Mouse (Mus musculus) ES-Bruce4 (cell line): ENCODE measurements around the gene Ptpn6. TPM values are rescaled to one million over a fixed set of nuclear protein-coding genes. Genes with fewer than 3 reads are reported as not detected.

ENCODE experiments used
- H3K27ac ChIP-seq: 2 replicates; pipeline ENCODE4 v1.5.1; 2012; ENCODE audit warnings: low read length, inconsistent platforms; ENCODE audit not compliant: insufficient read depth
- H3K27me3 ChIP-seq: 2 replicates; pipeline ENCODE4 v1.6.1; 2012; ENCODE audit warnings: mild to moderate bottlenecking, low read length, inconsistent platforms; ENCODE audit not compliant: control insufficient read depth, poor library complexity, insufficient read depth, severe bottlenecking
- H3K36me3 ChIP-seq: 2 replicates; pipeline ENCODE4 v1.6.1; 2012; ENCODE audit warnings: inconsistent platforms, mild to moderate bottlenecking, low read length, moderate library complexity; ENCODE audit not compliant: control insufficient read depth, poor library complexity, insufficient read depth, severe bottlenecking
- H3K4me1 ChIP-seq: one replicate; pipeline ENCODE4 v1.8.1; 2011; ENCODE audit warnings: low read length; ENCODE audit not compliant: control insufficient read depth, insufficient read depth
- H3K4me3 ChIP-seq: 2 replicates; pipeline ENCODE4 v1.5.1; 2011; ENCODE audit warnings: low read depth, mild to moderate bottlenecking, low read length
- H3K9ac ChIP-seq: 2 replicates; pipeline ENCODE4 v1.6.1; 2012; ENCODE audit warnings: low read depth, mild to moderate bottlenecking, inconsistent platforms; ENCODE audit not compliant: poor library complexity, severe bottlenecking
- H3K9me3 ChIP-seq: replicated peaks from 2 replicates; pipeline ENCODE4 v1.6.1; 2012; ENCODE audit warnings: mild to moderate bottlenecking, low read length, inconsistent platforms; ENCODE audit not compliant: control insufficient read depth, poor library complexity, insufficient read depth, severe bottlenecking
- CTCF ChIP-seq: IDR thresholded peaks from one replicate; pipeline ENCODE4 v1.8.1; 2011; ENCODE audit warnings: low read depth, low read length
- EP300 ChIP-seq: IDR thresholded peaks from 2 replicates; pipeline ENCODE4 v1.6.1; 2011; ENCODE audit warnings: low read depth, low read length; ENCODE audit not compliant: insufficient read depth
- POLR2A ChIP-seq: IDR thresholded peaks from one replicate; pipeline ENCODE4 v1.8.1; 2011; ENCODE audit warnings: low read length; ENCODE audit not compliant: insufficient read depth
- polyA plus RNA-seq: library from polyadenylated mRNA; stranded (reverse); fragments of >200 nt; gene quantifications from 2 replicates; pipeline ENCODE4 v1.2.4, GENCODE M21; 2011; ENCODE audit warnings: low read depth; ENCODE audit not compliant: missing spikeins, insufficient read depth, insufficient read length

Ptpn6 gene
- polyA plus RNA-seq, 1 experiment = 15.4 TPM

GRCm38 (mm10) chr6:124779222-124779983 lies 40.9 kb upstream of the Ptpn6 start, which contains the start of gene Lrrc23:
Gene Lrrc23, minus strand, starts transcription at chr6:124779727.
- no peak for TF ChIP-seq CTCF
- TF ChIP-seq POLR2A = no peak
- TF ChIP-seq EP300 = no peak
- Histone ChIP-seq H3K9me3 (no peaks in the 10 kb centered on the region), H3K9ac (no peak within 1 kb of the TSS), H3K27ac (no peak within 1 kb of the TSS), H3K27me3 (no peaks in the 10 kb centered on the region), H3K4me1 (no peaks in the 10 kb centered on the region), H3K4me3 (peak within 1 kb of the TSS; percentile 34), H3K36me3 (no peaks in the 10 kb centered on the region)

- H3K4me3 ChIP-seq = no peak overlapping the region
- TF ChIP-seq CTCF = no peak
- TF ChIP-seq POLR2A = no peak
- TF ChIP-seq EP300 = no peak
- H3K9me3 ChIP-seq = no peaks in the 10 kb centered on the region
- no peaks in the 10 kb centered on the region for H3K36me3 ChIP-seq
- no peak overlapping the region for H3K27ac ChIP-seq
- H3K27me3 ChIP-seq = no peaks in the 10 kb centered on the region
- no peak overlapping the region for H3K9ac ChIP-seq
- peaks cover 2% of the 10 kb centered on the region for H3K4me1 ChIP-seq
Measured at GRCm38 (mm10) chr6:124770511-124770910, 32.0 kb upstream of the Ptpn6 start.

GRCm38 (mm10) chr6:124770013-124770412 lies 31.5 kb upstream of the Ptpn6 start:
- no peak overlapping the region for H3K27ac ChIP-seq

GRCm38 (mm10) chr6:124769101-124769765 lies 30.7 kb upstream of the Ptpn6 start, which contains the start of gene Eno2:
Gene Eno2, minus strand, starts transcription at chr6:124769673.
- Histone ChIP-seq H3K27me3 (no peaks in the 10 kb centered on the region), H3K4me3 (peak within 1 kb of the TSS; percentile 75), H3K9ac (peak within 1 kb of the TSS; percentile 43), H3K9me3 (no peaks in the 10 kb centered on the region), H3K36me3 (no peaks in the 10 kb centered on the region), H3K27ac (no peak within 1 kb of the TSS), H3K4me1 (peaks cover 2% of the 10 kb centered on the region)
- TF ChIP-seq EP300 = no peak
- no peak for TF ChIP-seq CTCF
- TF ChIP-seq POLR2A = no peak

More at GRCm38 (mm10) chr6:124770013-124770412, 31.5 kb upstream of the Ptpn6 start:
- TF ChIP-seq CTCF (no peak), EP300 (no peak), POLR2A (no peak)
- Histone ChIP-seq H3K27me3 (no peaks in the 10 kb centered on the region), H3K4me1 (peaks cover 2% of the 10 kb centered on the region), H3K4me3 (peak overlapping the region; percentile 53; the same call in 1 of the 2 replicates), H3K9me3 (no peaks in the 10 kb centered on the region), H3K36me3 (no peaks in the 10 kb centered on the region), H3K9ac (peak overlapping the region; percentile 43)

- peaks cover 2% of the 10 kb centered on the region for H3K4me1 ChIP-seq
- no peak overlapping the region for H3K27ac ChIP-seq
- H3K36me3 ChIP-seq = no peaks in the 10 kb centered on the region
- peak overlapping the region; percentile 75 for H3K4me3 ChIP-seq
- TF ChIP-seq CTCF = no peak
- TF ChIP-seq POLR2A = no peak
- no peak for TF ChIP-seq EP300
- no peaks in the 10 kb centered on the region for H3K27me3 ChIP-seq
- peak overlapping the region; percentile 43; the same call in 1 of the 2 replicates for H3K9ac ChIP-seq
- H3K9me3 ChIP-seq = no peaks in the 10 kb centered on the region
Measured at GRCm38 (mm10) chr6:124768704-124769044, 30.2 kb upstream of the Ptpn6 start.
